Mouse (Mus musculus): ENCODE results near the gene Alox15.

DNA sequence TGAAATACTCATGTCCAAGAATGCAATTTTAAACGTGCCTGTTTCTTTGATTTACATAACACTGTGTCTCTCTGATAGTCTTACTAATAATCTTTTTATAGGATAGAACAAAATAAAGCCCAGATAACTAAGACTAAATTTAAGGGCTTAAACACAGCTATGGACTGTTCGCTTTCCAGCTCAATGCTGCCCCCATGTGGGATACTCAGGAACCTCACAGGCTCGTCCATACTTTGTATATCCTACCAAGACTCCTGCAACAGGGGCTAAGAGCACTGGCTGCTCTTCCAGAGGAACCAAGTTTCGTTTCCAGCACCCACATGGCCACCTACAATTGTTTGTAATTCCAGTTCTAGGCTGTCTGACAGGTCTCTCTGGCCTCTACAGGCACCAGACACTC, 17.4 kb downstream of the Alox15 start:
- TF ChIP-seq POLR2A (IDR thresholded peaks at IDR 0.05; ENCODE audit: borderline replicate concordance, extremely low read depth, insufficient read depth, insufficient read length, poor library complexity, severe bottlenecking) (no peak), CTCF (IDR thresholded peaks at IDR 0.05; ENCODE audit: borderline replicate concordance, extremely low read depth, insufficient read depth, insufficient read length) (peak; percentile 63; the same call in 1 of the 2 replicates)
